Mouse (Mus musculus): Measurements from ENCODE around the gene Abcb8.

Gene Abcb8

GRCm38 (mm10) chr5:24455076-24455475 is 61.6 kb downstream of the Abcb8 start:
- no peak for DNase-seq (ENCODE audit: low spot score in 2 of 2)

GRCm38 (mm10) chr5:24455613-24456012 is 62.1 kb downstream of the Abcb8 start:
- DNase-seq (ENCODE audit: low spot score in 2 of 2), result no peak

Measured in spleen, postnatal 10 days (tissue).